Mouse (Mus musculus) lung, postnatal 25 days (tissue): ENCODE results near the gene Coq8a.

Source experiments
- DNase-seq: peaks from one replicate; pipeline ENCODE4 v3.0.0; 2022; ENCODE audit warnings: low spot score

Coq8a gene

GRCm38 (mm10) chr1:180116525-180116924, 82.9 kb downstream of the Coq8a start:
- no peak for DNase-seq
